Mouse (Mus musculus) lung, postnatal 0 days (tissue): ENCODE measurements at regions not wholly inside any gene's neighbourhood (a gene's known extent, or its start where the extent isn't known, plus 50 kb on each side); places are given as distances from the start of the nearest gene placed in this dataset.

ENCODE experiments used
- ATAC-seq: fragments of 200-750 bp; cut with Nextera tagmentation; 2 replicates; pipeline ENCODE4 v1.8.0; 2017; ENCODE audit warnings: moderate library complexity
- DNase-seq: peaks from one replicate; pipeline ENCODE4 v3.0.0-alpha.2; 2016; ENCODE audit warnings: low spot score
- H3K27ac ChIP-seq: fragments of 300-500 bp; sonication (generic); 2 replicates; pipeline ENCODE4 v1.5.1; 2014; ENCODE audit warnings: antibody characterized with exemption, mild to moderate bottlenecking, low read length, mixed read lengths
- H3K27me3 ChIP-seq: fragments of 300-500 bp; sonication (generic); replicated peaks from 2 replicates; pipeline ENCODE4 v1.6.1; 2014; ENCODE audit warnings: low read length, mixed read lengths; ENCODE audit not compliant: insufficient read depth
- H3K36me3 ChIP-seq: fragments of 300-500 bp; sonication (generic); 2 replicates; pipeline ENCODE4 v1.6.1; 2014; ENCODE audit warnings: low read length, mixed read lengths; ENCODE audit not compliant: insufficient read depth
- H3K4me1 ChIP-seq: fragments of 300-500 bp; sonication (generic); 2 replicates; pipeline ENCODE4 v1.6.1; 2014; ENCODE audit warnings: antibody characterized with exemption, low read depth, low read length, mixed read lengths; ENCODE audit not compliant: insufficient read depth
- H3K4me2 ChIP-seq: fragments of 300-500 bp; sonication (generic); replicated peaks from 2 replicates; pipeline ENCODE4 v1.6.1; 2014; ENCODE audit warnings: low read depth, mild to moderate bottlenecking, low read length, moderate library complexity, mixed read lengths
- H3K4me3 ChIP-seq: fragments of 300-500 bp; sonication (generic); 2 replicates; pipeline ENCODE4 v1.5.1; 2014; ENCODE audit warnings: low read depth, low read length
- H3K9ac ChIP-seq: fragments of 300-500 bp; sonication (generic); replicated peaks from 2 replicates; pipeline ENCODE4 v1.6.1; 2014; ENCODE audit warnings: low read depth, mild to moderate bottlenecking
- H3K9me3 ChIP-seq: fragments of 300-500 bp; sonication (generic); 2 replicates; pipeline ENCODE4 v1.6.1; 2016; ENCODE audit warnings: low read length, mixed read lengths
- CTCF ChIP-seq: IDR thresholded peaks from 2 replicates; pipeline ENCODE4 v1.5.1; 2016; ENCODE audit warnings: antibody characterized with exemption, mild to moderate bottlenecking
- EP300 ChIP-seq: IDR thresholded peaks from 2 replicates; pipeline ENCODE4 v1.6.1; 2016; ENCODE audit warnings: antibody characterized with exemption, mild to moderate bottlenecking, control low read depth
- WGBS: fragments of 180-500 bp; shearing (Covaris S2); extraction: QIAGEN DNeasy Blood & Tissue Kit; methylation state at CpG from one replicate; pipeline ENCODE4 v1.1.7; 2014; 5-methylcytosine and 5-hydroxymethylcytosine counted together

GRCm38 (mm10) chr2:169404908-169405690 is 182.4 kb downstream of the Gm11011 start:
- H3K9me3 ChIP-seq = no peaks in the 10 kb centered on the region
- no peak overlapping the region for H3K4me2 ChIP-seq
- ATAC-seq = no peak
- H3K27ac ChIP-seq = no peak overlapping the region
- 39% methylated on average over 5 of the region's 6 CpGs for WGBS
- no peak for DNase-seq
- no peaks in the 10 kb centered on the region for H3K27me3 ChIP-seq
- H3K36me3 ChIP-seq = no peaks in the 10 kb centered on the region
- no peak overlapping the region for H3K4me3 ChIP-seq
- TF ChIP-seq EP300 (no peak), CTCF (no peak)
- no peaks in the 10 kb centered on the region for H3K4me1 ChIP-seq
- no peak overlapping the region for H3K9ac ChIP-seq

- no peaks in the 10 kb centered on the region for H3K4me1 ChIP-seq
Observed at GRCm38 (mm10) chr2:169397758-169398157, 189.8 kb downstream of the Gm11011 start.

GRCm38 (mm10) chr2:169397013-169397412 is 190.5 kb downstream of the Gm11011 start:
- Histone ChIP-seq H3K4me1 (no peaks in the 10 kb centered on the region), H3K4me2 (no peak overlapping the region), H3K27me3 (no peaks in the 10 kb centered on the region), H3K9me3 (no peaks in the 10 kb centered on the region), H3K4me3 (no peak overlapping the region), H3K9ac (no peak overlapping the region), H3K36me3 (no peaks in the 10 kb centered on the region), H3K27ac (no peak overlapping the region)
- TF ChIP-seq EP300 (no peak), CTCF (no peak)
- 61% methylated on average over 4 of the region's 4 CpGs for WGBS
- DNase-seq = peak; percentile 68
- ATAC-seq = no peak

More at GRCm38 (mm10) chr2:169397758-169398157, 189.8 kb downstream of the Gm11011 start:
- Histone ChIP-seq H3K27me3 (no peaks in the 10 kb centered on the region), H3K27ac (no peak overlapping the region), H3K36me3 (no peaks in the 10 kb centered on the region), H3K9me3 (no peaks in the 10 kb centered on the region), H3K4me3 (no peak overlapping the region), H3K9ac (no peak overlapping the region), H3K4me2 (no peak overlapping the region)
- no peak for TF ChIP-seq EP300
- no peak for TF ChIP-seq CTCF
- 68% methylated on average over 6 of the region's 6 CpGs for WGBS
- ATAC-seq (no peak), DNase-seq (no peak)

- 84% methylated on average over 4 of the region's 4 CpGs for WGBS
Observed at GRCm38 (mm10) chr2:169396294-169396693, 191.3 kb downstream of the Gm11011 start.

GRCm38 (mm10) chr2:169389611-169390010 is 197.9 kb downstream of the Gm11011 start:
- no peak for ATAC-seq
- Histone ChIP-seq H3K9ac (no peak overlapping the region), H3K9me3 (no peaks in the 10 kb centered on the region), H3K4me3 (no peak overlapping the region), H3K4me1 (no peaks in the 10 kb centered on the region), H3K27me3 (no peaks in the 10 kb centered on the region), H3K27ac (no peak overlapping the region), H3K36me3 (no peaks in the 10 kb centered on the region), H3K4me2 (no peak overlapping the region)
- TF ChIP-seq CTCF = no peak
- 73% methylated on average over 4 of the region's 4 CpGs for WGBS
- DNase-seq = no peak

More at GRCm38 (mm10) chr2:169396294-169396693, 191.3 kb downstream of the Gm11011 start:
- Histone ChIP-seq H3K9ac (no peak overlapping the region), H3K9me3 (no peaks in the 10 kb centered on the region), H3K4me1 (no peaks in the 10 kb centered on the region), H3K4me3 (no peak overlapping the region), H3K27me3 (no peaks in the 10 kb centered on the region), H3K36me3 (no peaks in the 10 kb centered on the region), H3K4me2 (no peak overlapping the region), H3K27ac (no peak overlapping the region)
- DNase-seq = no peak
- ATAC-seq = no peak
- TF ChIP-seq CTCF (no peak), EP300 (no peak)

GRCm38 (mm10) chr2:169388569-169388968 is 199.0 kb downstream of the Gm11011 start:
- DNase-seq (no peak), ATAC-seq (no peak)
- no peak overlapping the region for H3K4me2 ChIP-seq
- no peak overlapping the region for H3K4me3 ChIP-seq
- no peaks in the 10 kb centered on the region for H3K27me3 ChIP-seq
- H3K9me3 ChIP-seq = no peaks in the 10 kb centered on the region
- H3K9ac ChIP-seq = no peak overlapping the region
- 64% methylated on average over 8 of the region's 8 CpGs for WGBS
- H3K27ac ChIP-seq = no peak overlapping the region
- TF ChIP-seq CTCF = no peak
- TF ChIP-seq EP300 = no peak
- H3K36me3 ChIP-seq = no peaks in the 10 kb centered on the region
- H3K4me1 ChIP-seq = no peaks in the 10 kb centered on the region
